Mouse (Mus musculus) gastrocnemius, postnatal 10 days (tissue): ENCODE measurements around the gene Fignl1. TPM values are rescaled to one million over a fixed set of nuclear protein-coding genes. Genes with fewer than 3 reads are reported as not detected.

ENCODE experiments used
- DNase-seq: peaks from one replicate; pipeline ENCODE4 v3.0.0; 2021; ENCODE audit warnings: mixed read lengths
- total RNA-seq, 2 experiments: library from RNA; stranded (reverse); gene quantifications; 2 replicates each; pipeline ENCODE4 v1.2.3; 2021

Fignl1 gene
- total RNA-seq, 2 experiments from 2014 or later = 3.9 to 4.8 TPM

GRCm38 (mm10) chr11:11809404-11810175, 828 bp upstream of the Fignl1 start:
- DNase-seq = no peak

- DNase-seq = no peak
Observed at GRCm38 (mm10) chr11:11808035-11808819, 535 bp downstream of the Fignl1 start.

- no peak for DNase-seq
Observed at GRCm38 (mm10) chr11:11805951-11806350, 2.8 kb downstream of the Fignl1 start.

- no peak for DNase-seq
Observed at GRCm38 (mm10) chr11:11804421-11804820, 4.3 kb downstream of the Fignl1 start.

- no peak for DNase-seq
Observed at GRCm38 (mm10) chr11:11801067-11801466, 7.7 kb downstream of the Fignl1 start.

- DNase-seq = no peak
Observed at GRCm38 (mm10) chr11:11800304-11800703, 8.5 kb downstream of the Fignl1 start.

- DNase-seq = no peak
Observed at GRCm38 (mm10) chr11:11798690-11799089, 10.1 kb downstream of the Fignl1 start.

- DNase-seq = no peak
Observed at GRCm38 (mm10) chr11:11794626-11795025, 14.1 kb downstream of the Fignl1 start.

- peak; percentile 81 for DNase-seq
Observed at GRCm38 (mm10) chr11:11788521-11788974, 20.2 kb downstream of the Fignl1 start.

GRCm38 (mm10) chr11:11785457-11785856, 23.3 kb downstream of the Fignl1 start:
- no peak for DNase-seq

GRCm38 (mm10) chr11:11781728-11782127, 27.0 kb downstream of the Fignl1 start:
- DNase-seq = no peak

GRCm38 (mm10) chr11:11778345-11778744, 30.4 kb downstream of the Fignl1 start:
- no peak for DNase-seq

- DNase-seq = no peak
Observed at GRCm38 (mm10) chr11:11777796-11778195, 31.0 kb downstream of the Fignl1 start.

GRCm38 (mm10) chr11:11777246-11777645, 31.5 kb downstream of the Fignl1 start:
- DNase-seq = no peak

GRCm38 (mm10) chr11:11776822-11777174, 32.0 kb downstream of the Fignl1 start:
- DNase-seq = no peak

- no peak for DNase-seq
Observed at GRCm38 (mm10) chr11:11776071-11776821, 32.5 kb downstream of the Fignl1 start.

- DNase-seq = no peak
Observed at GRCm38 (mm10) chr11:11774893-11775292, 33.9 kb downstream of the Fignl1 start.

GRCm38 (mm10) chr11:11774384-11774783, 34.4 kb downstream of the Fignl1 start:
- DNase-seq = no peak

GRCm38 (mm10) chr11:11772196-11772595, 36.6 kb downstream of the Fignl1 start:
- DNase-seq = no peak

- no peak for DNase-seq
Observed at GRCm38 (mm10) chr11:11770691-11771090, 38.1 kb downstream of the Fignl1 start.

GRCm38 (mm10) chr11:11769281-11769680, 39.5 kb downstream of the Fignl1 start:
- no peak for DNase-seq

GRCm38 (mm10) chr11:11768057-11768456, 40.7 kb downstream of the Fignl1 start:
- DNase-seq = no peak

GRCm38 (mm10) chr11:11766736-11767135, 42.0 kb downstream of the Fignl1 start:
- no peak for DNase-seq
